Mouse (Mus musculus): ENCODE measurements around the gene Chmp6. TPM values are rescaled to one million over a fixed set of nuclear protein-coding genes. Genes with fewer than 3 reads are reported as not detected.

The Chmp6 gene
- polyA plus RNA-seq, 1 experiment from 2014 or later: 112 TPM

GRCm38 (mm10) chr11:119913935-119914314 is 684 bp downstream of the Chmp6 start:
- Histone ChIP-seq H3K4me2 (replicated peaks) (peak overlapping the region; percentile 99), H3K27me3 (no peaks in the 10 kb centered on the region), H3K36me3 (peaks cover 35% of the 10 kb centered on the region), H3K9me3 (no peaks in the 10 kb centered on the region), H3K9ac (peak overlapping the region; percentile 90), H3K4me1 (peaks cover 38% of the 10 kb centered on the region), H3K4me3 (peak overlapping the region; percentile 70), H3K27ac (peak overlapping the region; percentile 71)
- under 1% methylated on average over 26 of the region's 26 CpGs for WGBS
- ATAC-seq (ENCODE audit: low FRiP score, low read depth): peak; percentile 39; the same call in 1 of the 2 replicates

- no peak for ATAC-seq (ENCODE audit: low FRiP score, low read depth)
- Histone ChIP-seq H3K27ac (peak overlapping the region; percentile 71; the same call in 1 of the 2 replicates), H3K4me1 (peaks cover 35% of the 10 kb centered on the region), H3K9ac (peak overlapping the region; percentile 90), H3K4me2 (replicated peaks) (peak overlapping the region; percentile 99), H3K9me3 (no peaks in the 10 kb centered on the region), H3K27me3 (no peaks in the 10 kb centered on the region), H3K4me3 (peak overlapping the region; percentile 70), H3K36me3 (peaks cover 39% of the 10 kb centered on the region)
- 20% methylated on average over 4 of the region's 4 CpGs for WGBS
These were observed 1.1 kb downstream of the Chmp6 start for GRCm38 (mm10) chr11:119914381-119914780.

GRCm38 (mm10) chr11:119915666-119916065 is 2.4 kb downstream of the Chmp6 start:
- H3K4me2 ChIP-seq (replicated peaks): peak overlapping the region; percentile 99; the same call in 1 of the 2 replicates
- no peaks in the 10 kb centered on the region for H3K27me3 ChIP-seq
- no peak overlapping the region for H3K27ac ChIP-seq
- peaks cover 32% of the 10 kb centered on the region for H3K4me1 ChIP-seq
- ATAC-seq (ENCODE audit: low FRiP score, low read depth): no peak
- peak overlapping the region; percentile 70; the same call in 1 of the 2 replicates for H3K4me3 ChIP-seq
- H3K36me3 ChIP-seq: peaks cover 52% of the 10 kb centered on the region
- H3K9ac ChIP-seq: 0 out of 2 replicates have a peak overlapping the region, but pooled peaks have one; percentile 90
- no peaks in the 10 kb centered on the region for H3K9me3 ChIP-seq
- WGBS: 82% methylated on average over 9 of the region's 9 CpGs

GRCm38 (mm10) chr11:119916102-119916790 is 3.0 kb downstream of the Chmp6 start:
- H3K4me3 ChIP-seq: no peak overlapping the region
- peaks cover 55% of the 10 kb centered on the region for H3K36me3 ChIP-seq
- no peaks in the 10 kb centered on the region for H3K9me3 ChIP-seq
- H3K4me2 ChIP-seq (replicated peaks): peak overlapping the region; percentile 99; the same call in 1 of the 2 replicates
- H3K4me1 ChIP-seq: peaks cover 32% of the 10 kb centered on the region
- H3K27me3 ChIP-seq: no peaks in the 10 kb centered on the region
- H3K27ac ChIP-seq: no peak overlapping the region
- WGBS: 91% methylated on average over 15 of the region's 15 CpGs
- no peak; the same call in 1 of the 2 replicates for ATAC-seq (ENCODE audit: low FRiP score, low read depth)
- H3K9ac ChIP-seq: 0 out of 2 replicates have a peak overlapping the region, but pooled peaks have one; percentile 90

GRCm38 (mm10) chr11:119916834-119917469 is 3.7 kb downstream of the Chmp6 start:
- H3K27ac ChIP-seq: no peak overlapping the region
- H3K9me3 ChIP-seq: no peaks in the 10 kb centered on the region
- peaks cover 32% of the 10 kb centered on the region for H3K4me1 ChIP-seq
- H3K9ac ChIP-seq: no peak overlapping the region
- peaks cover 55% of the 10 kb centered on the region for H3K36me3 ChIP-seq
- H3K27me3 ChIP-seq: no peaks in the 10 kb centered on the region
- WGBS: 90% methylated on average over 21 of the region's 21 CpGs
- no peak overlapping the region for H3K4me3 ChIP-seq
- no peak overlapping the region for H3K4me2 ChIP-seq (replicated peaks)
- no peak for ATAC-seq (ENCODE audit: low FRiP score, low read depth)

GRCm38 (mm10) chr11:119918521-119918920 is 5.3 kb downstream of the Chmp6 start:
- H3K4me3 ChIP-seq: no peak overlapping the region
- H3K27me3 ChIP-seq: no peaks in the 10 kb centered on the region
- H3K4me1 ChIP-seq: peaks cover 22% of the 10 kb centered on the region
- peaks cover 55% of the 10 kb centered on the region for H3K36me3 ChIP-seq
- no peak overlapping the region for H3K4me2 ChIP-seq (replicated peaks)
- H3K9me3 ChIP-seq: no peaks in the 10 kb centered on the region
- ATAC-seq (ENCODE audit: low FRiP score, low read depth): no peak
- no peak overlapping the region for H3K9ac ChIP-seq
- WGBS: 89% methylated on average over 7 of the region's 7 CpGs
- H3K27ac ChIP-seq: no peak overlapping the region

GRCm38 (mm10) chr11:119919432-119919831 is 6.2 kb downstream of the Chmp6 start:
- H3K4me2 ChIP-seq (replicated peaks): no peak overlapping the region
- H3K4me3 ChIP-seq: no peak overlapping the region
- H3K36me3 ChIP-seq: peaks cover 55% of the 10 kb centered on the region
- H3K4me1 ChIP-seq: peaks cover 18% of the 10 kb centered on the region
- no peak overlapping the region for H3K9ac ChIP-seq
- H3K27ac ChIP-seq: no peak overlapping the region
- no peaks in the 10 kb centered on the region for H3K9me3 ChIP-seq
- H3K27me3 ChIP-seq: no peaks in the 10 kb centered on the region
- ATAC-seq (ENCODE audit: low FRiP score, low read depth): no peak
- 92% methylated on average over 4 of the region's 4 CpGs for WGBS

GRCm38 (mm10) chr11:119919897-119920296 is 6.7 kb downstream of the Chmp6 start:
- WGBS: 64% methylated on average over 8 of the region's 8 CpGs

GRCm38 (mm10) chr11:119920668-119921067 is 7.4 kb downstream of the Chmp6 start:
- ATAC-seq (ENCODE audit: low FRiP score, low read depth): no peak

More at GRCm38 (mm10) chr11:119919897-119920296, 6.7 kb downstream of the Chmp6 start:
- Histone ChIP-seq H3K4me2 (replicated peaks) (no peak overlapping the region), H3K27ac (no peak overlapping the region), H3K36me3 (peaks cover 55% of the 10 kb centered on the region), H3K27me3 (no peaks in the 10 kb centered on the region), H3K9ac (no peak overlapping the region), H3K4me3 (no peak overlapping the region), H3K4me1 (peaks cover 14% of the 10 kb centered on the region), H3K9me3 (no peaks in the 10 kb centered on the region)
- ATAC-seq (ENCODE audit: low FRiP score, low read depth): no peak

GRCm38 (mm10) chr11:119925176-119925575 is 11.9 kb downstream of the Chmp6 start:
- no peak overlapping the region for H3K4me3 ChIP-seq
- no peak overlapping the region for H3K9ac ChIP-seq
- no peaks in the 10 kb centered on the region for H3K27me3 ChIP-seq
- H3K36me3 ChIP-seq: peaks cover 8% of the 10 kb centered on the region; the same call in 1 of the 2 replicates
- H3K9me3 ChIP-seq: no peaks in the 10 kb centered on the region
- H3K4me1 ChIP-seq: no peaks in the 10 kb centered on the region
- WGBS: 67% methylated on average over 5 of the region's 5 CpGs
- H3K4me2 ChIP-seq (replicated peaks): no peak overlapping the region
- H3K27ac ChIP-seq: 0 out of 2 replicates have a peak overlapping the region, but pooled peaks have one; percentile 39
- ATAC-seq (ENCODE audit: low FRiP score, low read depth): no peak

More at GRCm38 (mm10) chr11:119920668-119921067, 7.4 kb downstream of the Chmp6 start:
- Histone ChIP-seq H3K36me3 (peaks cover 53% of the 10 kb centered on the region), H3K4me3 (no peak overlapping the region), H3K4me1 (peaks cover 6% of the 10 kb centered on the region; the same call in 1 of the 2 replicates), H3K4me2 (replicated peaks) (no peak overlapping the region), H3K9ac (no peak overlapping the region), H3K9me3 (no peaks in the 10 kb centered on the region), H3K27me3 (no peaks in the 10 kb centered on the region), H3K27ac (no peak overlapping the region)
- WGBS: 92% methylated on average over 5 of the region's 5 CpGs

GRCm38 (mm10) chr11:119926762-119927161 is 13.5 kb downstream of the Chmp6 start:
- WGBS: 77% methylated on average over 5 of the region's 5 CpGs
- Histone ChIP-seq H3K4me2 (replicated peaks) (no peak overlapping the region), H3K27me3 (no peaks in the 10 kb centered on the region), H3K9me3 (peaks cover 4% of the 10 kb centered on the region; the same call in 1 of the 2 replicates), H3K4me3 (no peak overlapping the region), H3K9ac (no peak overlapping the region), H3K36me3 (no peaks in the 10 kb centered on the region), H3K27ac (no peak overlapping the region), H3K4me1 (no peaks in the 10 kb centered on the region)
- no peak for ATAC-seq (ENCODE audit: low FRiP score, low read depth)

- WGBS: 69% methylated on average over 16 of the region's 16 CpGs
- Histone ChIP-seq H3K27ac (no peak overlapping the region), H3K4me1 (peaks cover 10% of the 10 kb centered on the region; the same call in 1 of the 2 replicates), H3K4me2 (replicated peaks) (no peak overlapping the region), H3K9ac (no peak overlapping the region), H3K4me3 (no peak overlapping the region), H3K27me3 (no peaks in the 10 kb centered on the region), H3K9me3 (peaks cover 4% of the 10 kb centered on the region; the same call in 1 of the 2 replicates), H3K36me3 (no peaks in the 10 kb centered on the region)
- no peak for ATAC-seq (ENCODE audit: low FRiP score, low read depth)
These were observed 14.9 kb downstream of the Chmp6 start for GRCm38 (mm10) chr11:119928023-119928681.

All from limb, embryonic 13.5 days (tissue).